Mouse (Mus musculus) urinary bladder, adult 18-20 months (tissue): Measurements from ENCODE around the gene Mdk.

Source experiments
- DNase-seq, 2 experiments: peaks; one replicate each; pipeline ENCODE4 v3.0.0; 2022; ENCODE audit warnings: low spot score in 2 of 2, mixed read lengths in 2 of 2

The Mdk gene

DNA sequence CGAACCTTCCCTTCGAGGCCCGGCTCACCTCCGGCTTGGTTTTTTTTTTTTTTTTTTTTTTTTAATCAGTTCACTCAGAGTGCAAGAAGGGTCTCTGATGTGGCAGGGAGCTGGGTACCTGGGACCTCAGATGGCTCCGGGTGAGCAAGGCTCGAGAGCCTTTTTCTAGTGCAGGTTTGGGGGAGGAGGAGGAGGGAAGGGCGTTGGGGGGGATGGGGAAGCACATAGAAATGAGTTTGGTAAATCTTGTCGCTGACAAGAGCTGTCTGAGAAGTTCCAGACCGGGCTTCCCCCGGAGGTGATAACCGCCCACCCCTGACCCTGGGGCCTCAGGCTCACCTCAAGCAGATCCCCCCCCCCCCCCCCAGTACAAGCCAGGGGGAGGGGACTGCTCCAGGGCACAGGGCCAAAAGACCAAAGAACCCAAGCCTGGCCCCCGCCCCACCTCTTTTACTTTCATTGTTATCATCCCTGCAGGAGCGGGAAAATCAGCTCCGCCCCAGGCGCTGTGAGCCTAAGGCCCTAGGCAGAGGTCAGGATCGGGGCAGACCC is at the start of gene Mdk:
Gene Mdk, minus strand, starts transcription at position 138 of the 552 bp plus-strand sequence.
- DNase-seq, result no peak

DNA sequence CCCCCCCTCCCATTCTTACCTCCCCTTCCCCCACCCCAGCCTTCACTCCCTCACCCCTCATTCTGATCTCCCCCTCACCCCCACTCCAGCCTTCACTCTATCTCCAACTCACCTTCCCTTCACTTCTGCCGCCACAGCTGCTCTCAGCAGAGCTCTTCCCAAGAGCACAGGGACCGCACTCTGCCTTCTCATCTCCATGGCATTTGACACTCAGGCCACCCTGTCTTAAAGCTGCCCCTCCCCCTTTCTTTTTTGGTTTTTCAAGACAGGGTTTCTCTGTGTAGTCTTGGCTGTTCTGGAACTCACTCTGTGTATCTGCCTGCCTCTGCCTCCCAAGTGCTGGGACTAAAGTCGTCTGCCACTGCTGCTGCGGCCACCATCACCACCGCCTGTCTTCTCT is 48.7 kb upstream of the Mdk start:
- no peak for DNase-seq

DNA sequence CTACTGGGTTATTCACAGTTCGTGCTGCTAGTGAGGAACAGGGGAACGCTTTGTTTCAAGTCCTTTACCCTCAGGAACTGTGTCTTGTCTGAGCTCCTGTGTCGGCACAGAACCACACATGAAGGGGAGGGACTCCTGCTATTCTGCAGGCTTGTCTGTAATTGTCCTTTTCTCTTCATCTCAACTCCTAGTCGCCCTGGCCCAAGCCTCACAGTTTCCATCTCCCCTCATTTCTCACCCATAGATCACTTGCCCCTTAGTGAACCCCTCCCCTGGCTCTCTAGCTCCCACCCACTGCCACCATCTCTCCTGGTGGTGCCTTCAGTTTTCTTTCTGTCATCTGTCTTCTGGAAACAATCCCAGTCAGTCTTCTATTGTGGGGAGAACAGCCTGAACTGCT is 48.1 kb upstream of the Mdk start:
- no peak for DNase-seq

DNA sequence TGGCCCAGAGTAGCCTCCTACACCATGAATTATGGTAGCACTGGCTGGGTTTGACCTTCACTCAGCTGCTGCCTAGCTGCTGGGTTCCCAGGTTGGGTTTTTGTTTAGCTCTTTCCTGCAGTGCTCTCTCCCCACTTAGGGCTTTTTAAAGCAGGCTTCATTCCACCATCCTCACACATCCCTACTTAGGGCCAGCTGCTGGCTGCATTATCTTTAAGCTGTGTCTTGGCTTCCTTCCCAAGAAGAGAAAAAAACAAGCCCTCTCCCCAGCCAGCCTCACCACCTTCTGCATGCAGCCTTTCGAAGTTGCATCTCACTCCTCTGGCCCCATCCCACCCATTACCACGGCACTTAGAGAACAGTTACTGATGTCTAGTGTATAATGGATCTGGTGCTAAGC is 46.5 kb upstream of the Mdk start:
- no peak for DNase-seq

DNA sequence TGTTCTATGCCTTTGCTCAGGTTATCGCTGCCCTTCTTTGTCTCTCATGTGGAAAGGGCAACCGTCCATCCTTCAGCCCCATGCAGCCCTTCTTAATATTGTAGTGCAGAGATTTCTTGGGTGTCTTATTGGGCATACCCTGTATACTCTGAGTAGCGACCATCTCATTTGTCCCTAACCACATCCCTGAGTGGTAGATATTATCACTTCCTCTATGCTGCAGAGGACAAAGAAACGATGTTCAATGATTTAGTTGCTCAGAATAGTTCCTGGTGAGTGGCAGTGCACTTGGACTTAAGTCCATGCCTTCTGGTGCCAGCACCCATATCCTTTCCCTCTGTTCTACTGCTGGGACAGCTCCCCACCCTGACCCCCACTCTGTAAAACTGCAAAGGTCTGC is 45.9 kb upstream of the Mdk start:
- DNase-seq, result no peak

DNA sequence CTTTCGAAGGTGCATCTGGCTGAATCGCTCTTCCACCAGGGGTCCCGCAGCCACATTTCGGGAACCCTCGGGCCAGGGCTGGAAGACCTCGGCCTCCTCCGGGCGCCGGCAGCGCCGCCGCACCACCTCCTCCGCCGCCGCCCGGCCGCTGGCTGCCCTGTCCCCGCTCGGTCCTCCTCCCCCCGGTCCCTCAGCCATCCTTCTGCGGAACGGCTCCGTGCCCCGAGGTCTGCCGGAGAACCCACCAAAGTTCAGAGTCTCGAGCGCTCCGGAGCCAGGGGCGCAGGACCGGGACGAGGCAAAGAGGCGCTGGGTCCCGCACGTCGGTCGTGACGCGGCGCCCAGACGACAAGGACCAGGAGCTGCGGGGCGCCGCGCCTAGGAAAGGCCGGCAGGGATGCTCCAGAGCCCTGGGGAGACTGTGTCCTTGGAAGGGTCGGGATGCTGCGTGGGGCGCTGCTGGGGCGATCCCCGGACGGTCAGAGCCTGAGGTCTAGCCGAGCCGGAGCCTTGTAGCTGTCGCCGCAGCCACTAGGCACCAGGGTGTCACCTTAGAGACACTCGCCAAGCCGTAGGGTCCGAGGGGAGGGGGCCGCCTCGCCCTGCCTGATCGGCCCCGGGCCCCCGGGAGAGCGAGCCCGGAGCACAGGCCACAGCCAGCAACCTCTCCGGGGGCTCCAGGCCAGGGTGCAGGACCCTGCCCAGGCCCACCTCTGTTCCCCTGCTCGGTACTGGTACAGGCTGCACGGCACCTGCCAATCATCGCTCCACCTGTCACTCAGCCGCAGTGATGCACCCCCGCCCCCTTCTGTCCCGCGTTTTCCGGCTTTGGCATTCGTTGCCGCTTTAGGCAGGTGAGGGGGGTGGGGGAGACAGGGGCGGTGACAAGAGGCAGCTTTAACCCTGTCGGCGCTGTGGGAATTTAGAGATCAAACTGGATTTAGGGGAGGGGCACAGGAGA is 43.8 kb upstream of the Mdk start, which contains the start of gene Dgkz:
Gene Dgkz, minus strand, starts transcription at position 284 of the 961 bp plus-strand sequence.
- DNase-seq, result no peak

DNA sequence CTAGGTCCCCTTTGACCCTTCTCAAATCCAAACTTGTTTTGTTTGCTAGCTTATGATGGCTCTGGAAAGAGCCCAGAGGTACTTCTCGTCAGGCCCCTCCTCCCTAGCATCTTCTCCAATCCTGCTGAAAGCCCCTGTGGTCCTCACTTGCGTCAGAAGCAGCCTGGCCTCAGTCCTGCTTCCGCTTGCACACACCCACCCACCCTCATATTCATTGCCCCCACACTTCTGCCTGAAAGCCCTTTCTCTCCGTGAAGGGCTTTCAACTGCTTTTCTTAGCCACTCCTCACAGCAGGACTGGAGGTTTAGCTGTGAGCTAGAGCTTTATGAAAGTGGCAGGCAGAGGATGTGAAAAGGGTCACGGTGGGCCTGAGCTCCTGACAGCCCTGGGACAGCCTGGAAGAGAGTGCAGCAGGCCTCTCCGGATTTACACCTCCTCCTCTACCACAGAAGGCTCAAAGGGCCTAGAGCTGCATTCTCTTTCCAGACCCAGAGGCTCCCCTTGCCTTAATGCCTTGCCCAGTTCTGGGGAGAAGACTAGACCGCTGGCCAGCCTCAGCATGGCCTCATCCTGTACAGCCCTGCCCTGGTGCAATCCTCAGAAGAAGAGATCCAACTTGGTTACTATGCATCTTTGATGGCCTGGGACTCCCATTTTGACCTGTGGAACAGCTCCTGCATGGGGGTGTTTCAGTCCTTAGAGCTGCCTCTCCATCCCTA is 41.5 kb upstream of the Mdk start:
- no peak for DNase-seq

DNA sequence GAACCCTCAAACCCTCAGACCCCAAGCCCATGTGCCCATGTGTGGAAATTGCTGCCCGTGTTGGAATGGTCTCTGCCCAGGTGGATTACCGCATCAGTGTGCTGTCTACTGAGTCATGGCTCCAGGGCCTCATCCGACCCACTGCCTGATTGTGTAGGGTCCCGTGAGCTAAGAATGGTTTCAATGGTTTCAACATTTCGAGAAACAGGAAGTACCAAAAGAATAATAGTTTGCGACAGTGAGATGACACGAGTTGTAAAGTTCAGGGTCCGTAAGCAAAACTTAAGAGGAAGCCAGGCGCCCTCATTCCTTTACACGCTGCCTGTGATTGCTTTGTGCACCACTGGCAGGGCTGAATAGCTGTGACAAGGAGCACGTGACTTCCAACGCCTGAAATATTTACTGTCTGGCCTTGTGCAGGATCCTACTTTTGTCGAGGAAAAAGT is 40.0 kb upstream of the Mdk start:
- no peak for DNase-seq

DNA sequence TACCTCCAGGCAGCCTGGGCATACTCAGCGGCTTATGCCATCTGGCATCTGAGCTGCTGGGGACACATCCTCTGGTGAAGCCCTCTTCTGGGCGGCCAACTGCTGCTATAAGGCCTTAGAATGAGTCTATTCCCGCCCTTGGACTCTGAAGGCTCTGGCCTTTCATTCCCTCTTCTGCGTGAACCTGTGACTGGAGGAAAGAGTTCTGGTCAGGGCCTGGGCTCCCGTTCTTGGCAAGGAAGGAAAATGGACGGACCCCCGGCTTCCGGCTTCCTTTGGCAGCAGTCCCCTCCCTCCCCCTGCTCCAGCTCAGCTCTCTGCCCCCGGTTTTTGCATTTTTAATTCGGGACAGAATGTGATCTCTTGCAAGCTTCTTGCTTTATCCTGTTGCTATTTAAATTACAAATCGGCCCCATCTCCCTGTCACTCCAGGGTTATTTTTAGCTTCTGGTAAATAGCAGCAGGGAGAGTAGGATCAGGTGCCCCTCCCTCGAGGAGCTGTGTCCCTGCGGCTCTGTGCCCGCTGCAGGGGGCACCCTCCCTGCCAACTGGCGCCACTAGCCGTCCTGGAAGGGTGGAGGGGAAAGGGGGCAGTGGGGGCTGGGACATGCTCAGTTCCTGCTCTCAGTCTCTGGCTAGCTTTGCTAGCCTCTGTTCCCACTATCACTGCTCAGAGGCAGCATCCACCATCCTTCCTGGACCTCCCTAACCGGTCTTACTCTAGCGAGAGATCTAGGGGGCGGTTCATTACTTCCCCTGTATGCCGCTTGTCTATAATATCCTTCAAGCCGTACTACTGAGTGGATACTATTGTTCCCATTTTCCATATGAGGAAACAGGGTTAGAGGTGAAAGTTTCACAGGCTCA is 39.4 kb upstream of the Mdk start:
- no peak for DNase-seq

DNA sequence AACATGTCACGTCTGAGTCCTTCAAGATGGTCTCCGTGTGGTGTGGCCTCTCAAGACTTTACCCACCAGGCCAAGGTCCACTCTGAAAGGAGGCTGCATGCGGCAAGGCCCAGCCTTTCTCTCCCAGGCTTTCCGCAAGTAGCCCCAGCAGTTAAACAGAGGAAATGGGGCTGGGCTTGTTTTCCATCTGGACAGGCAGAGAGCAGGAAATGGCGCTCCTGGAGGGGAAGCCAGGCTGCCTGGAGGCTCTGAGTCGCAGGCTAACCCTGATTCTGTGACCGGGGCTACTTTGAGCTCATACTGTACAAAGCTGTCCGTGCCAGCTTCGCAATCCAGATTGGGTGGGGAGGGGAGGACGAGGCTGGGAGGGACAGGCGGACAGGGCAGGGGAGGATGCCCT is 35.9 kb upstream of the Mdk start:
- DNase-seq, result no peak

DNA sequence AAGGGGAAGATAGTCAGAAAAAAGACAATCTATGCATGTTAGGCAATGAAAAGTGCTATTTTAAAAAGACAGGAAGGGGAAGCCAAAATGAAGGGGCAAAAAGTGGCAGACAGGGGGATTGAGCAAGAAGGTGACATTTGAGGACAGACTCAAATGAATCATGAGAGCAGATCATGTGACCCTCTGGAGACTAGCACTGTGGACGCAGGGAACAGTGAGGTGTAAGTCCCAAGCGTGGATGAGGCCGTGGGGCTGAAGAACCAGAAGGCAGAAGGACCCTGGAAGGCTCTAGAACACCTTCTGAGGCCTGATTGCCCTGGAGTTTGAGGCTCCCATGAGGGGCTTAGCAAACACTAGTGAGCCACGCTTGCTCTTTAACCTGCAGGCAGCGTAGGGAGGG is 34.3 kb upstream of the Mdk start:
- DNase-seq, result no peak

DNA sequence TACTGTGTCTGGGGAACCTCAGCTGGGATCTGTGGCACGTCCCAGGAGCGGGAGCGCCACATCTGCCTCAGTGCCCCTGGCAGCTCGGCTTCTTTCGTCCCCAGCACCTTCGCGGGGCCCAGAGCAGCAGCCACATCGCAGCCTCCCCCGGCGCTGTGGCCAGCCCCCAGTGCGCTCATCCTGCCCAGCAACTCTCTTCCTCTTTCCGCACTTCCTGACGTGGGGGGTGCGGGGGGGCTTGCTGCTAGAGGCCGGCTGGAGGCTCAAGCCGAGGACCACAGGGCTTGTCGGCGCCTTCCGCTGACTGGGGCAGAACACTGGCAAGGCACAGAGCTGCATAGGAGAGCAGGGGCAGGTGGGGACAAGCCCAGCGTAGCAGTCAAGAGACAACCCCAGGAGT is 33.3 kb upstream of the Mdk start:
- peak; percentile 49 to 64 for DNase-seq

DNA sequence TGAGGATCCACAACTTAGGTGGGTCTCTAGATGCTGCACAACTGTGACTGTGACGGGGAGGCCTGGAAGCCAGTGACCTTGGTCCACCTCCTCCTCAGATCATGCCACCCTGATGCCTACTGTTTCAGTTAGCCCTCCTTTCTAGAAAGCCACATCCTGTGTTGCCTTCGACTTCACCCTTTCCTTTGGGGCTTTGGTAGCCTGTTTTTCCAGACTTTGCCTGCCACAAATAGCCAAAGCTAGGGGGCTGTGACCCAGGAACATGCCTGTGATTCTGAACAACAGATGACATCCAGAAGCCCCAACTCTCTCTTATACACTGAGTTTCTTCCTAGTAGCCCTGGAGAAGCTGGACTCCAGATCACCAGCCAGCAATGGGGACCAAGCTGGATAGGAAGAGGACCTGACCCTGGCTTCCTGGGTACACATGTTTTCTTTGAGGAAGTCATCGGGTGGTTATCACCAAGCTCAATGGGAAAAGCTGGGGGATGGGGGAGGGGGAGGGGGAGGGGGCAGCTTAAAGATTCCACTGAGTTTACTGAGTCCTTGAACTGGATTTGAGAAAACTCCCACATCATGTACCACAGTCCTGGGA is 32.6 kb upstream of the Mdk start:
- DNase-seq, result no peak

DNA sequence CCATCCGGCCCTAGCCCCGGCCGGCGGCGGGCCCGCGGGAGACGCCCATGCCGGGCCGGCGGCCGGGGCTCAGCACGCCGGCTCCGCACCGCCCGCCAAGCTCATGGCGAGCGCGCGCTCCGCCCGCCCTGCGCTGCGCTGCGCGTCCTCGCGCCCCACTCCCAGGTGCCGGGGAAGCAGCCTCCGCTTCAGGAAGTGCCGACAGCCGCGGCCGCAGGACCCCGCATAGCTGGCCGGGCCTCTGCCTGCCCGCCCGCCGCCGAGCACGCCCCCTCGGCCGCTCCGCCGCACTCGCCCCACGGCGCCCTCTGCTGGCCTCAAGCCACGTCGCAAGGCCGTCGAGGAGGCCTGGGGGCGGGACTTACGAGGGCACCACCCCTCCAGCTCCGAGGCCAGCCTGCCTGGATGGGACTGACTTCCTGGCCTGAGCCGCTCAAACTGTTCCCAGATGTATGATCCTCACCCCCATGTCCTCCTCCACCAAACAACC is 31.4 kb upstream of the Mdk start:
- DNase-seq, result peak; percentile 95

DNA sequence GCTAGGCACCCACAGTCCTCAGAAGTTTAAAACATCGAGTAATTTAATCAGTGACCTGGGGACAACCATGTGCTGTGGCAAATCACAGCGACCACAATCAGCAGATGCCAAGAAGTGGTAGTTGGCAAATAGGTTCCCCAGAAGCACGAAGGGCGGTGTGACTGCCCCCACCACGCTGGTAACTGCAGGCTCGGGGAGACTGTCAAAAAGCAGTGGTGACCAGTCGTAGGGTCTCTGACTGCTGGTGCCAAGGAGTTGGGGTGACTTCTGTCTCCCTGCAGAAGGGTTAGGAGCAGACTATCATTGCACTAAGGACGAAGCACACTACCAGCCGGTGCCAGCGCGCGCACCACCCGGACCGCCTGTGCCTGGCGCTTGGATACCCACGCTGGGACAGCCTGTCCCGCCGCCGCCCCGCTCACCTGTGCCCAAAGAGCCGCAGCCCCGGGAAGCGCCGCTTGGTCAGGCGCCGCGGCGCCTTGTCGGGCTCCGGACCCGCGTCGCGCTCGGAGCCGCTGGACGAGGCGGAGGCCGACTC is 30.8 kb upstream of the Mdk start:
- DNase-seq, result no peak

DNA sequence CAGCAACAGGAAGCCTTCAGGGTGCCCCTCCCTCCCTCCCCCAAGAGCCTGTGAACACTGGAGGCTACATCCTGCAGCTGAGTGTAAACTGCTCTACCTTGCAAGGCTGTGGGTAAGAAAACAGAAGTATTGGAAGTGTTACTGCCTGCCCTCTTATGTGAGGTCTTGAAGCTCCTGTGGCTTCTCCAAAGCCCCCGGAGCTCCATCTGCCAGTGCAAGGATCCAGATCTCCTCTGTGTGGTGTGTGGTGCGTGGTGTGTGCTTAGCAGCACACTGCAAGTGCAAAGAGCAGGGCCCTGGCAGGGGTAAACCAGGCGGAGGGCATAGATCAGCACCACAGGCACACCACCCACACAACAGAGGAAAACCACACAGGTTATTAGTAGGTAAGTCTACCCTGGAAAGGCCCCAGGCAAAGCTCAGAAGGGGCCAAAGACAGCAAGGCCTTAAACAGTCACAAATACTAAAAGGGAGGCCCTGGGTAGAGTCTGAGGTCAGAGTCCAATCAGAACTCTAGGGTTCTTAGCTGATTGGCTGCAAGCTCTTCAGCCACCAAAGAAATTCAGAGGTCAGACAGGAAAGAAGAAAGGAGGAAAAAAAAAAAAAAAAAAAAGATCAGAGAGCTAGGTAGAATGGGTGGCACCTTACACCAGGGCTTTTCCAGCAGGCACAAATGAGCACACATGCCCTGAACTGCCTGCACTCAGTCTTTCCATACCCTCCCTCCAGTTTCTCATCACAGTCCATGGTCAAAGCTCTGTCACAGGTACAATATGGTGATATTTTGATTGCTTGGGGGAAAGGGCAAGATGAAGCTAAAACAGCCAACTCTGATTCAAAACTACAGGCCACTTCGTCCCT is 30.0 kb upstream of the Mdk start:
- no peak for DNase-seq

DNA sequence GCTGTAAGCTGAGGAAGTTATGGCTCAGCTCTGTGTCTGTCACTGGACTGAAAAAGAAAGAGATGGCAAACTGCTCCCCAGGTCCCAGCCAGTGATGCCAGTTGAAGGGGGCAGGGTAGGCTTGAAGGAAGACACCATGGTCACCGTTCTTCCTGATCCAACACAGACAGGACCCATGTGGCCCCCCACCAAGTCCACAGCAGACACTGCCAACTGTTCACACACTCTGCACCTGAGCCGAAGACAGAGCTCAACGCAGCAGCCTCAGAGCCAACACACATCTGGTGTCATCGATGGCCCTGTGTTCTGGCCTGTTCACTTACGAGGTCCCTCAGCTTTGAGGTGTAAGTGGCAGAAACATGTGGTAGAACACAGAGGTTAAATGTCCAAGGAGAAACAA is 28.4 kb upstream of the Mdk start:
- DNase-seq, result no peak

DNA sequence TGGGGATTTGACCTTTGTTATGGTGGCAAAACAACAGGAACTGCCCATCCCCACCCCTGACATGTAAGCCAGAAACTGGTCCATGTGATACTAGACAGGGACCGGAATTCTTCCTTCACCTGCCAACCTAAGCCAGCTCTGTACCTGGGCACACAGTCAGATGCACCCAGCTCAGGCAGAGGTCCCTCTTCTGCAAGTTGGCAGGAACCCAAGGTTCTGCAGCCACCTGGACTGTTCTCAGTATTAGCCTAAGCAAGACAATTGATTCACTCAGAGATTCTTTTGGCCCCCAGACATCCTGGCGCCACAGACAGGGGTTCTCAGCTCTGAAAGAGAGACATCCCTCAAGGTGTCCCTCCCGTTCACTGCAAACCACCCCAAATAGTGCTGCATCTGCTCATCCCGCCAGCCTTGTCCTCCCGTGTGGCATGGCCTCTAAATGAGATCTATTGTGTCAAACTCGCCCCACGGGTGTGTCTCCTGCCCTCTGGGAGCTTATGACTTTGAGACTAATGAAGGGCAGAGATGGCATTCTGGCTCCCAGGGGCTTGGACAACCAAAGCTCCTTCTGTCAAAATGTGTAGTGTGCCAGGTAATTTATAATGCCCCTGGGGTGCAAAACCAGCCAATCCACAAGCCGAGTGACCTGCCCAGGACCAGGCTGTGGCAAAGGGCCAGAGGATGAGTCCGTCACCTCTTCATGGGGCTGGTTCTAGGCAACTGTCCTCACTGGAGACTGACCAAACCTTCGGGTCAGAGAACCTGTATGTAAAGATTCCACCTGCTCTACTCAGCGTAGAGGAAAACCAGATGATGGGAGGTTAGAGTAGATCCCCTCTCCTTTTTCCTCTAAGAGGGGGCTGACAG is 27.7 kb upstream of the Mdk start:
- DNase-seq, result no peak
